Mouse (Mus musculus) testis, postnatal 14 days (tissue): ENCODE measurements around the gene Iqgap2.

ENCODE experiments used
- DNase-seq: peaks from one replicate; pipeline ENCODE4 v3.0.0; 2021; ENCODE audit warnings: low spot score

Gene Iqgap2

GRCm38 (mm10) chr13:95884455-95884854, 7.3 kb downstream of the Iqgap2 start:
- DNase-seq, result no peak

GRCm38 (mm10) chr13:95882001-95882400, 9.7 kb downstream of the Iqgap2 start:
- DNase-seq, result no peak

- no peak for DNase-seq
Measured at GRCm38 (mm10) chr13:95881427-95881826, 10.3 kb downstream of the Iqgap2 start.

DNA sequence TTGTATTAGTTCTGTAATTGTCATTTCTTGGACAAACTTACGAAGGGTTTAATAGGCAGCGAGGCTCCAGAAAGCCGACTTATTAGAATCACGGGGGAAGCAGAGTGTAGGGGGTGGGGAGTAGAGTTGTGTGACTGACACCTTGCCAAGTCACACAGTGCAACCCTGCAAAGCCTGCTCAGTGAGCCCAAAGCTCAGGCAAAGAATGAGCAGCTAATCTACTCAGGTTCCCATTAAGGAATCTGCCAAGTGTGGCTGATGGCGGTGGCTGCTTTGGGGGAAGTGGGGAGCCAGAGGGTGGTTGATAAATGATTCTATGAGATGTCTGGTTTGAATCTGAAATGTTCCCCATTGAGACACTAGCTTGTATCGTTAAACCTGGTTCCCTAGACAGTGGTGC, 11.1 kb downstream of the Iqgap2 start:
- DNase-seq, result no peak

DNA sequence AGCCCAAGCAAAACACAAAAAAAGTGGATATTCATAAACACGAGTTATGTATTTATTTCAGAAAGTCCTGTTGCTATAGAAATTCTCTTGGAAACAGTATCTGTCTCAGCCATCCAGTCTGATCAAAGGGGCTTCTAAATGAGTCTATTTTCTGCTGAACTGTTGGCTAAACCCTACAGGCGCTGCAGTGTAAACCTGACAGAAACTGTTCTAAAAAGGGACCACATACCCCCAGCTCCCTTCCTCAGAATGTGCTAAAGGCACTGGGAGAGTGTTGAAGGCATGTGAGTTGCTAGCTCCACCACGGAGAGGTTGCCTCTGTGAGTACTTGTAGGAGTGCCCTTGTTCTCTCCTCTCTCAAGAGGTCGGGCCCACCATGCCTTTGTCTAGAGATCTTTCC, 19.7 kb downstream of the Iqgap2 start:
- no peak for DNase-seq

- no peak for DNase-seq
Measured at GRCm38 (mm10) chr13:95870626-95871025, 21.1 kb downstream of the Iqgap2 start.

DNA sequence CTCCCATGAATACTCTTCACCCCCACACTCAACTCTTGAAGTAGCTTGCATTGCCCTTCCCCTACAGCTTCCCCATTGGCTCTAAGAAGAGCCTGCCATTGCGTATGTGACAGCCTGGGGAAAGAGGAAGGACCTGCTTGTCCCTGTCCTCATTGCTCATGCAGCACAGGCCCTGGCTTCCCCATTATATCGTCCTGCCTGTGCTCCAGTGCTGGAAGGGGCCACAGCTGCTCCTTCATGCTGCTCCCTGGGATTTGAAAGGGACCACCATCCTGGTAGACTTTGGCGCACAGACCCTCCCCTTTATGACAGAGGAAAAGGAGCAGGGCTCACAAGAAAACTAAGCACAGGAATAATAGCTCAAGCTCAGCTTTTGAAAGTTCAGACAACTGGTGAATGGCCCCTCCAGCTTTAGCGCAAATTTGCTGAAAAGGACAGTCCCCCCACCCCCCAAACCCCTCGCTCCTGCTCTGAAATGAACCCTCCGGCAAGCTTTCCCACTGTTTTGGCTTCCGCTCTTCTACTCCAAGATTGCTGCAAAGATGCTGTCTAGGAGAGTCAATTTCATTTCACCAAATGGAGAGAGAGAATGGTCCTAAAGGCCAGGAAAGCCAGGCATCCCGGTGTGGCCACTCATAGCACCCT, 22.7 kb downstream of the Iqgap2 start:
- no peak for DNase-seq

GRCm38 (mm10) chr13:95862201-95862600, 29.5 kb downstream of the Iqgap2 start:
- no peak for DNase-seq

DNA sequence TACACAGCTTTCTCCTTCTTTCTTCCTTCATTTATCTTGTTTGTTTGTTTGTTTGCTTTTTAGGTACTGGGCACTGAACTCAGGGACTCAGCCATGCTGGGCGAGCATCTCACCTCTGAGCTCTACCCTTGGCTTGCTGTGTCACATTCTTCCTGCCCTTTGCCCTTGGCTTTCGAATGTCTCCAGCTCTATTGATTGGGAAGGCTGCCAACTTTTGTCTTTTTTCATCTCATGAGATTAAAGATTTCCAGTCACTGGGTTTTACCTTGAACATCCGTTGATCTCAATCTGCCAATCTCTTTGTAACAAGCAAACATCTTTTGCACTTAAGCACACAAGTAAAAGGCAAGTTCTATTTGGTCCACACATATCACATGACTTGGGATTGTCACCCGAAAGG, 32.5 kb downstream of the Iqgap2 start:
- no peak for DNase-seq

DNA sequence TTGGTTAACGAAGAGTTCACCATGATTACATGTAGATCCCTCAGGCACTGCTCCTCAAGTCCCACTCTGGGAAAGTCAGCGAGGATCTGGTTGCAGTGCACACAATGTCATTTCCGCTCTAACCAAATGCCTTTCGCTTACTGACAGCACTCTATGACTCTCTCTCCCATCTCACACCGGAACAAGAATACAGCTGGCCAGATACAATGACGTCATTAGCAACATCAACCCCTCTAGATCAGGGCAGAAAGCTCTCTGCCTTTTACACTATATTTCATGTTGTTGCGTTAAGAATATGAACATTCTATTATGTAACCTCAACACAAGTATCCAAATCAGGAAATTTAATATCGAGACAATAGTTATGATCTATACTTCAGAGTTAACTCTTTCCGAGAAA, 32.9 kb downstream of the Iqgap2 start:
- no peak for DNase-seq

DNA sequence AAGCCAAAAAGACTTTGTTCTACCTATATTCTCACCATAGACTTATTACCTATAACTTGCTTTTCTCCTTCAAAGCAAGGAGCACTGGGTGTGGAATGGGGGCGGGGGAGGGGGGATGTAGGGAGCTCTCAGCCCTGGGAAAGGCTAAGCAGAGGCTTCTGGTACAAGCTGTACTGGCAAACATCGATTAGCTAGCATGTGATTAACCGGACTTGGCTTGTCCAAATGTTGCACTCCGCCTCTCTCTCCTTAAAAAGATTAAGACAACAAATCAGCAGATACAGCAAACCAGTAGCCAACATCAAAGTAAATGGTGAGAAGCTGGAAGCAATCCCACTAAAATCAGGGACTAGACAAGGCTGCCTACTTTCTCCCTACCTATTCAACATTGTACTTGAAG, 36.2 kb downstream of the Iqgap2 start:
- DNase-seq, result no peak

DNA sequence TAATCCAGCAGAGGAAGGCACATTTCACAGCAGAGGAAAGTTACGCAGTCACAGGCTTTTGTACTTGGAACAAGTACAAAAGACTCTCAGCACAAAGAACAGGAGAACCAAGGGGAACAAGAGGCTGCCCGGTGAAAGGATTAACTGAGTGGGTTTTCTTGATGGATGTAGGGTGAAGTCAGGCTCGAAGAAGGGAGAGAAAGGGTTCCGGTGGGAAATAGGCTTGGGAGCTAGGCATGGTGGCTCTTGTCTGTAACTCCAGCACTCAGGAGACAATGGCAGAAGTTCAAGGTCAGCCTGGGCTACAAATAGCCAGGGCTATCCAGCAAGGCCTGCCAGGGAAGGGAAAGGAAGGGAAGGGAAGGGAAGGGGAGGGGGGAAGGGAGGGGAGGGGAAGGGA, 40.1 kb downstream of the Iqgap2 start:
- no peak for DNase-seq

- DNase-seq, result no peak
Measured at GRCm38 (mm10) chr13:95850451-95850850, 41.3 kb downstream of the Iqgap2 start.

DNA sequence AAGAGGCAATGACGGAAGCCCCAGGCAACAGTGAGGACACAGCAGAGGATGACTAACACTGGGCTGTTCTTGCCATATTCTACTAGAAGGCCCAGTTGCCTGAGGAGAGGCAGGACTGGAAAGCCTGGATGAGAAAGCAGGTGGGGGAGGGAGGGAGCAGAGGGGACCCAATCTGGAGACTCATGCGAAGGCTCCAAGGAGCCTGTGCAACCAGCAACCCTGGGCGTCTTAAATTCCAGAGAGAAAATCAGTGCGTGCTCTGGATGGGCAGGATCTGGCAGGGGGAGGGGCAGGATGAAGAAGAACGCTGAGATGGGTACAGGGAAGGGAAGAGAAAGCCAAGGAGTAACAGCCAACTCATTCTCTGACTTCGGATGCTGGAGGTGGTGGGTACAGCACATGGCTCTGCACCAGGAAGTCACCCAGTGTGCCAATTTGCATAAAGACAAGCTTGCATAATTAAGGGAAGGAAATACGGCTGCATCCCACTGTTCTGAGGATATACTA, 42.2 kb downstream of the Iqgap2 start:
- DNase-seq, result no peak

DNA sequence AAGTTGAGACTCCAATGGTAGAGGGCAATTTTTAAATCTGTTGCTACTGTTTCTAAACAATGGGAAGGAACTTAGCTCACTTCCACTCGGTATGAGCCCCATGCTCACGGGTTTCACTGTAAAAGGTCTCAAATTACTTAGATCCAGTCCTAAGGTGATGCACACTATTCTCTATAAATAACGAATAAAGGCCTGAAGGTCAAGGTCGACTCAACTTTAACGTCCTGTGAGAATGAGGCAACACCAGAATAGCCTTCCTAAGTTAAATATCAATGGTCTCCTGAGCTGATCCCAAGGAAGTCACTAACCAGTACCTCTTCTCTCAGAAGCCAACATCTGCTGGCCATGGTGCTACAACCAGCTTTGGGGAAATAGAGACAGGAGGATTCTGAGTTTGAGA, 45.4 kb downstream of the Iqgap2 start:
- DNase-seq, result no peak

GRCm38 (mm10) chr13:95844950-95845349, 46.8 kb downstream of the Iqgap2 start:
- no peak for DNase-seq

- no peak for DNase-seq
Measured at GRCm38 (mm10) chr13:95843411-95844026, 48.2 kb downstream of the Iqgap2 start.

DNA sequence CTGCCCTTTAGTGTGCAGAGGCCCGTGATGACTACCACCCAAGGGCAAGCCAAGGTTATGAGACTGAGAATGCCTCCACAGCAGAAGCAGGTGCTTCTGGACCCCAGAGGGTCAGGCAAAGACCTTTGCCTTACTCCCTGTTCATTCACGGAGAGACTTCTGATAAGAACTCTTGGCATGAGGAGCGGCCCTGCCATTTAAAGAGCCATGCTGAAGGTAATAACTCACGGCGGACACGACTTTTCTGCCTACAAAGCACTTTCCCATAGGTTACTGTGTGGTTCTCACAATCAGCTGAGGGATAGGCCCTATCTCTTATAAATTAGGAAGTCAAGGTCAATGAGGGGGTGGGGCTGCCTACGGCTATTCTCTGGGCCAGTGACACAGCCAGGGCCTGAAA, 48.9 kb downstream of the Iqgap2 start:
- no peak for DNase-seq

GRCm38 (mm10) chr13:95841946-95842345, 49.8 kb downstream of the Iqgap2 start:
- no peak for DNase-seq

DNA sequence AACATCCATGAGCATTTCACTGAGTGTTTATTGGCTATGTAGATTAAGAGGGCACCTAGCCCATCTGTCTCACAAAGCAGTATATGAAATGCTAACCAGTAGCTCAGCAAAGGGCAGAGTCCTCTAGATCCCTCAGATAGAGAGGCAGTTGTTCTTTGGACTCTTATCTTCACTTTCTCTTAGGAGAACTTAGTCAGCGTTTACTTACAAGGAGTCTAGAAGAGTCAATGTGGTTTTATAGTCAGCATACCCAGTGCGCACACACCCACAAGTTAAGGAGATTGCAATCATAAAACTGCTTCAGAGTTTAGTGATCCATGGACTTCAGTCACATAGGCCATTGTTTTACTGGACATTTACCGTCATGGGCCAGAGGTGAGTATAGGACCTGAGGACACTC, 54.8 kb downstream of the Iqgap2 start:
- DNase-seq, result no peak

DNA sequence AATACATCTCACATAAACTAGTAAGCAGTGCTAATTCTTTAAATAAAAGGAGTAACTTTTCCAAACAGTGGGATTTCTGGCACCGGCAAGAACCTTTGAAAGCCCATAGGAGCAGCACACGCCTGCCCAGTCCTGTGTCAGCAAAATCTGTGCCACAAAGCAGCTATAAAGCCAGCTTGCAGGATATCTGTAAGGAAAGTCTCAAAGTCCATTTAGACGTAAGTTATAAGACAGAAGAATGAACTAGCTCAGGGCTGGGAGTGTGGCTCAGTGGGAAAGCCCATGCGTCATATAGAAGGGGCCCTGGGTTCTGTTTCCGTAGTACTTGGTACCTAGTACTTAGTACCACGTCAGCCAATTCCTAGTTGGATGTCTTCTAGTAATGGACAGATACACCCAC, 58.2 kb downstream of the Iqgap2 start:
- no peak for DNase-seq

DNA sequence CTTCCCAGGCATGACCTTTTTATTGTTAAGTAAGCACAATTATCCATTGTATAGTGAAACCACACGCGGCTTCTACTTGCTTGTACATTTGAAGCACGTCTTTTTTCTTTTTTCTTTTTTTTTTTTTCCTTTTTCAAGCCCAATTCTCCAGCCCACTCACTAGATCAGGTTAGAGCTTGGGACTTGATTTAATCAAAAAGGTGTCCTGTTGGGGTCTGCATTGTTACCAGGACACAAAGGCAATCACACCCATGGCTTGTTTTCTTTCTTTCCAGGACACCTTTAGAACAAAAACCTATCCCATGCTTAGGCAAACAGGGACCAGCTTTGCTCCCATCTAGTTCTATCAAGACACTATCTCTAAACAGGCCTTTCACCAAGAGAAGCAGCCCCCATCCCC, 59.0 kb downstream of the Iqgap2 start:
- DNase-seq, result no peak

GRCm38 (mm10) chr13:95831760-95832159, 60.0 kb downstream of the Iqgap2 start:
- DNase-seq, result no peak
